Mouse (Mus musculus) spleen, adult 2 months (tissue): ENCODE measurements around the gene Clcnkb.

Source experiments
- CTCF ChIP-seq: fragments of 200-500 bp; IDR thresholded peaks from 2 replicates; pipeline ENCODE4 v1.5.1; 2011; ENCODE audit warnings: mild to moderate bottlenecking, inconsistent platforms; ENCODE audit not compliant: insufficient read depth, insufficient read length, insufficient replicate concordance; ENCODE audit errors: extremely low read depth
- POLR2A ChIP-seq: fragments of 200-500 bp; IDR thresholded peaks from 2 replicates; pipeline ENCODE4 v1.6.1; 2011; ENCODE audit warnings: low read depth, low read length, inconsistent platforms

GRCm38 (mm10) chr4:141446211-141446610, 30.4 kb upstream of the Clcnkb start:
- TF ChIP-seq POLR2A (no peak), CTCF (no peak)
